Mouse (Mus musculus) induced T-regulatory cell, adult 2 months (primary cell): ENCODE data around the gene 2210017I01Rik.
A peak's percentile ranks its signal among the peaks of the same experiment; 100 is the strongest.

Experiments
- DNase-seq: peaks from one replicate; pipeline ENCODE4 v3.0.0-alpha.2; 2012; ENCODE audit warnings: low read depth

The 2210017I01Rik gene

GRCm38 (mm10) chr3:92607392-92607791 is at the start of gene 2210017I01Rik:
Gene 2210017I01Rik, minus strand, starts transcription at chr3:92607492.
- DNase-seq: no peak

- no peak for DNase-seq
These were observed 49.5 kb upstream of the 2210017I01Rik start, which contains the start of gene Lce1b for GRCm38 (mm10) chr3:92656826-92657225. Gene Lce1b, minus strand, starts transcription at chr3:92656926.

DNA sequence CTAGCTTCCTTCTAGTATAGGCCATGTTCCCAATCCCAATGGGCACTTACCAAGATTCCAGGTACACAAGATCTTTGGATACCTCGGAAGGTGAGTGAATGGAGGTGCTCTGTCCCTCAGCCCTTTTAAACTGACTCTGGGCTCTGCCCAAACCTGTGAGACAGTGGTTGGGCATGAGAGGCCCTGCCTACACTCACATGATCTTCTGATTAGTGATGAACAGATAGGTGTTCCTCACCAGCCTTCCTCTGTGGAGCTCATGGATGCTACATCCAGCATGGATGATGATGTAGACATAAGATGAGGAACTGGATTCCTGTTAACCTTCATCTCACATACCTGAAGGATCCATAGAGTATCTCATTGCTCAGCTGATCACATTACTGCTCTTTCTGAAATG is 40.9 kb upstream of the 2210017I01Rik start, which contains the start of gene Lce1a1:
Gene Lce1a1 (minus strand): TSS at position 101 of the 400 bp plus-strand sequence.
- DNase-seq: no peak

DNA sequence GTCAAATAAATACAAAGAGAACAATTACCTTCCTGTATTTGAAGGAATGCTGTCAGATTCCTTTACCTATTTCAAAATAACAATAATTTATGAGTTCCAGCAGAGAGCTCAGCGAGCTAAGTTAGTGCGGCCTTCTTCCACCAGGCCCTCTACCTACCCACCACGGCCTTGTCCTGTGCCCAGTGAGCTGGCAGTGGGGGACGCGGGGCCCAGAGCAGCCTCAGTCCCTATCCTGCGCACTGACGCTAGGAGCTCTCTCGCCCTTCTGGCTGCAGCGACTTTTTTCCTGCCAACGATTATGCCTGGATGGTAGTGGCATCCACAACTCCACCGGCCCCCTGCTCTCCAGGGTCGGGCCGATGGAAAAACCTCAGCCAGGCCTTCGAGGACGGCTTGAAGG is 32.6 kb upstream of the 2210017I01Rik start:
- no peak for DNase-seq

GRCm38 (mm10) chr3:92638653-92638991 is 31.3 kb upstream of the 2210017I01Rik start:
- no peak for DNase-seq

GRCm38 (mm10) chr3:92637745-92638652 is 30.7 kb upstream of the 2210017I01Rik start:
- no peak for DNase-seq

DNA sequence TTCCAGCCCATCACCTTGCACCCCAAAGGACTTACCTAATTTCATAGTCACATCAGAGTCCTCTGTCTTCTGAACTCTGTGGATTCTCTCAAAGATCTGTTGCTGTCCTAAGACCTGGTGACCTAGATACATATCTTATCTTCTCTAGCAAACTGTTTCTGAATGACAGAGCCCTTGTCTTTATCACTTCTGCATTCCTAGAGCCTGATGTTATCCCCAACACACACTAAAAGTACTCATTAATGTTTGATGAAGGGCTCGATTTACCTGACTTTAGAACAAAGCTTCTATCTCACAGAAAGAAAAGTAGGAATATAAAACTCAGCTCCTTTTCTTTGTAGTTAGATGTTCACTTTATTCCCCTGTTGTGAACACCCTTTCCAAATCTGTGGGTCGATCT is 14.3 kb upstream of the 2210017I01Rik start, which contains the start of gene Lce6a:
Gene Lce6a (minus strand): TSS at position 101 of the 400 bp plus-strand sequence.
- DNase-seq: no peak

DNA sequence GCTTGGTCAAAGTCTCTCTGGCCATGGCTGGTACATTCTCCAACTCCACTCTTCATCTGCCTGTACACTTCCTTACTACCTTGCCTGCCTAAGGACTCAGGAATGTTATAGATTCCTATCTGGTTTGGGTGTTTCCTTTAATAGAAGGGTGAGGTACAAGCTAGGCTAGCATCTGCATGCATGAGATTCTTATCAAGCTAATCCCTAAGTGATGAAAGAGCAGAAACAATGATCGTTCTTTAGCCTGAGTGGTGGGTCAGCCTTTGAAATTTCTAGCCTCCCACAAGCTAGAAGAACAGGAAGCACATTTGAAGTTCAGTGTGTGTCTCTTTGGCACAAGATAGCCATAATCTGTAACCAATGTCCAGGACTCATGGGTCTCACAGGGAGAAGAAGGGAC is 2.5 kb upstream of the 2210017I01Rik start:
- DNase-seq: no peak

- DNase-seq: peak; percentile 15
These were observed 5.1 kb downstream of the 2210017I01Rik start for GRCm38 (mm10) chr3:92602169-92602568.

DNA sequence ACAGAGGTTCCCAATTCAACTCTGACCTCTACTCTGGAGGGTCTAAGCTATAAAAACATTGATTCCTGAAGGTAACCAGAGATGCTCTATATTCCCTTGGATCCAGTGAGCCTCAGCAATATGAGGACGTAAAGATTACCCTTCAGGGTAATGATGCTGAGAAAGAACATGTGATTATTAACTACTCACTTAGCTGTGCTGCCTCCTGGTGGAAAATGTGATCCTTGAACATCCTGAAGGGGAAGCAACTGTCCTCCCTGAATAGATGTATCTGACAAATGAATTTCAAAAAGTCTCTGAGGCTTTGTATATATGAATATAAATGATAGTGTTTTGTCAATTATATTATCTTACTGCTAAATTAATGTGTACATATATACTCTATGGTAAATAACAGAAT is 6.8 kb downstream of the 2210017I01Rik start:
- no peak for DNase-seq

DNA sequence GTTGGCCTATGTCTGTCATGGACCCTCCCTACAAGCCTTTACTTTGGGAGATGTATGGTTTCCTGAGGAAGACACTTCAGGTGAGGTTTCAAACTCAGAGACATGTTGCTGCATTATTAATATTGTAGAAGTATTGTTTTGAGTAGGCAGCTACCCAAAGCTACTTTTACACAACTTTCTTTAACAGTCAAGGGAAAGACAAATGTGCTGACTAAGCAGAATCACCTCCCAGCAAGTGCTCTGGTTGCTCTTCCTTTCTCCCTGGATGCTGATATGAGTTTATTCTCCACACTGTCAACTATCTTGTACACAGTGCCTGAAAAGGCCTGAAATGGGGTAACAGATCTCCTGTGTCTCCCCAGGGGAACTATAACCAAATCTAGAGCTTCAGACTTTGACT is 7.3 kb downstream of the 2210017I01Rik start:
- DNase-seq: no peak

GRCm38 (mm10) chr3:92598429-92598828 is 8.9 kb downstream of the 2210017I01Rik start:
- no peak for DNase-seq

DNA sequence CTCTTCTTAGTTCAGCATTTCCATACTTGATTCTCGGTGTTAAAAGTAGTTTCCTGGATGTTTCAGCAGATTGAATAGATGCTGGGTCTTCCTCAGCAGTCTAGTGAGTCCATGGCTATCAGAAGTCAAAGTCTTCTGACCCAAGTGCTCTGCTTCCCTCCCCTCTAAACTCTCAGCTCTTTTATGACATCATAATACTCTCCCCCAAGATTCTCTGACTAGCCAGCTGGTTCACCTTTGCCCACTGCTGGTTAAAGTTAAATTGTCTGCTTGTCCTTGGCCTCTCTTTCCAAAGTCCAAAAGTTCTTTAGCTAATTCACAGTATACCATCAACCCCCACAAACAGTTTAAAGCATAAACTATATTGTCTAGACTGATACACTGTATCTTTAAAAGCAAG is 18.4 kb downstream of the 2210017I01Rik start, which contains the start of gene Smcp:
Gene Smcp (minus strand): TSS at position 140 of the 400 bp plus-strand sequence.
- no peak for DNase-seq

DNA sequence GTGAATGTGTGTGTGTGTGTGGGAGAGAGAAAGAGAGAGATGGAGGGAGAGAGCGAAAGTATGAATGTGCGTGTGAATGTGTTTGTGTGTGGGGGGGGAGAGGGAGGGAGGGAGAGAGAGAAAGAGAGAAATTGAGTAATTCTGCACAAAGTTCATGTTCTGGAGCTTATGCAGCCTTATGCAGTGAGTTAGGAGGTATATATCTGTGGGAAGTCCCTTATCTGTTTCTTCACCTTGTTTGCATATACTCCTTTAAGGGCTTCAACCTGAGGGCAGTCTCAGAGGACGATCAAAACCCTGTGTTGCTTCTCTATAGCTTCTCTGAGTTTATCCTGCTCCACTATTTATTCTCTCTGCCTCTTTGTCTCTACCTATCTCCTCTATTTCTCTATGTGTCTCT is 20.1 kb downstream of the 2210017I01Rik start:
- no peak for DNase-seq

DNA sequence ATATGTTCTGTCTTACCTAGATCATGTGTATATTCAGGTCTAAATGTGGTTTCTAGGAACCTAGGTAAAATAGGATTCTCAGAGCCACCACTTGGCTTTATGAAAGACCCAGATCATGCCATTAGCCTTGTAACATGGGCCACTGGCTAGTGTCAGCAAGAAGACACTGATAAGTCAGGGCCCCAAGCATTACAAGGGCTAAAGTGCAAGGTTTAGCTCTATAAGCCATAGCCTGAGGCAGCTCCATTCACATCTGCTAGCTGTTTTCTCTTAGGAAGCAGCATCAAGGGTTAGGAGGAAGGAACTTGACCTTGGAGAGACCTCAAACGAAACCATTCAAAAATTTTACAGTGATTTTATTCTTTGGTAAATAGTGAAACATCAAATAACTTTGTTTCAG is 22.2 kb downstream of the 2210017I01Rik start:
- no peak for DNase-seq

GRCm38 (mm10) chr3:92583164-92583826 is 24.0 kb downstream of the 2210017I01Rik start:
- no peak for DNase-seq

- DNase-seq: no peak
These were observed 27.8 kb downstream of the 2210017I01Rik start for GRCm38 (mm10) chr3:92579508-92579907.

- no peak for DNase-seq
These were observed 28.5 kb downstream of the 2210017I01Rik start for GRCm38 (mm10) chr3:92578652-92579413.

DNA sequence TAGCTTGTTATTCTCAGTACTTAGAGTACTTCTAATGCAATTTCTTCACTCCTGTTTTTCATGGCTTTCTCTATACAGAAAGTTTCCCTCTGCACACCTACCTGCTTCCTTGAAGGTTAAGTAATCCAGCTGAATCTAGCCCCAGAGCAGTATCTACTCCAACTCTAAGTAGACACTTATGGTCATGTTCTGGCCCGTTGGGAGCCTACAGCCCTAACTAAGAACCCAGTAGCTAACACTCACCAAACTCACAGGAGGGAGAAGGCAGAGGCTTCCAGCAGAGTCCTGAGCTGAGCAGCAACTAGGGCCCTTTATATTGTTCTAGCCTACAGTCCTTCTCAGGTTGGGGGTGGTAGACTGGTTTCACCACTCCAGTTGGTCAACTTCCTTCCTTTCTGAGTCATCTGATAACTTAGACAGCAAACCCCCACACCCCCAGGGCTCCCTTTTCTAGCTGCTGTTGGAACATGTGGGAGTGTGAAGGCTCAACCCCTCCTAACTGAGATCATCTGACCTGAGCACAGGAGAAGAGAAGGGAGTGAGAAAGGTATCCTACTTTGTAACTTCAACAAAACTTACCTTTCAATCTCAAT is 33.7 kb downstream of the 2210017I01Rik start, which contains the start of gene Ivl:
Gene Ivl (minus strand): TSS at position 287 of the 593 bp plus-strand sequence.
- DNase-seq: no peak

DNA sequence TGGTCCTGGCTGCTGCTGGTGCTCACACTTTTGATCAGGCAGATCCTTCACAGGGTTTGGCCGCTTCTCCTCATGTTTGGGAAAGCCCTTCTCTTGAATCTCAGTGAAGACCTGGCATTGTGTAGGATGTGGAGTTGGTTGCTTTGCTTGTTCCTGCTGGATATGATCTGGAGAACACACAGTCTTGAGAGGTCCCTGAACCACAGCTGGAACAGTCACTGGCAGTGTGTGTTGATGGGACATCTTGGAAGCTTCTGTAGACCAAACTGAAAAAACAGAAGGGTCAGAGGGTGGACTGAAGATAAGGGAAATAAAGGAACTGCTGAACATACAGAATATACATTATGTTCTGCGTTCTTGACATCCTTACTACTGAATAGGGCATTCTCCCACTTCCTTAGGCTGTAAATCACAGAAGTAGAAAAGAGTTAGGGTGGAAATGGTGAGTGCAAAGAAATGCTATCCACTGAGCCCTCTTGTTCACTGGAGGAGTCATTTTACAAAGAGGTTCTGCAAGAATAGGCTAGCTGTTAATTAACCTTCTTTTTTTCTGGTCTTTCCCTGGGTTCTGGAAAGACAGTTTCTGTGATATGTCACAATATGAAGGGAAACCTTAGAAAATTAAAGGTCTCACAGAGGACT is 34.7 kb downstream of the 2210017I01Rik start:
- no peak for DNase-seq

- no peak for DNase-seq
These were observed 38.5 kb downstream of the 2210017I01Rik start for GRCm38 (mm10) chr3:92568752-92569151.
